Mouse (Mus musculus) ZHBTc4 (cell line): ENCODE measurements around the gene AI467606.
A peak's percentile ranks its signal among the peaks of the same experiment; 100 is the strongest.
"Not testable (repeated sequence)": the region's sequence is repeated elsewhere in the genome, so short reads cannot be mapped to it uniquely, and the experiment has no call there.

Experiments used
- DNase-seq: peaks from one replicate; pipeline ENCODE4 v3.0.0-alpha.2; 2011; ENCODE audit warnings: low read depth, low spot score

Gene AI467606

GRCm38 (mm10) chr7:127091114-127091896 lies at the start of gene AI467606:
Gene AI467606 (plus strand): TSS chr7:127091359.
- DNase-seq = peak; percentile 93

GRCm38 (mm10) chr7:127041851-127042672 lies 49.1 kb upstream of the AI467606 start, which contains the start of gene Kif22:
Gene Kif22 (minus strand): TSS chr7:127042471.
- peak; percentile 92 for DNase-seq

- DNase-seq = no peak
Measured at GRCm38 (mm10) chr7:127055026-127055585, 36.1 kb upstream of the AI467606 start.

- peak; percentile 45 for DNase-seq
Measured at GRCm38 (mm10) chr7:127065538-127065937, 25.6 kb upstream of the AI467606 start.

- DNase-seq = no peak
Measured at GRCm38 (mm10) chr7:127066317-127066716, 24.8 kb upstream of the AI467606 start.

- DNase-seq = no peak
Measured at GRCm38 (mm10) chr7:127070871-127071413, 20.2 kb upstream of the AI467606 start.

GRCm38 (mm10) chr7:127073221-127073620 lies 17.9 kb upstream of the AI467606 start:
- DNase-seq = no peak

- DNase-seq = no peak
Measured at GRCm38 (mm10) chr7:127076188-127076587, 15.0 kb upstream of the AI467606 start.

GRCm38 (mm10) chr7:127077692-127078091 lies 13.5 kb upstream of the AI467606 start:
- peak; percentile 30 for DNase-seq

- peak; percentile 24 for DNase-seq
Measured at GRCm38 (mm10) chr7:127080045-127080444, 11.1 kb upstream of the AI467606 start.

- no peak for DNase-seq
Measured at GRCm38 (mm10) chr7:127082271-127082670, 8.9 kb upstream of the AI467606 start.

GRCm38 (mm10) chr7:127082995-127083394 lies 8.2 kb upstream of the AI467606 start:
- peak; percentile 64 for DNase-seq

- no peak for DNase-seq
Measured at GRCm38 (mm10) chr7:127083689-127084088, 7.5 kb upstream of the AI467606 start.

GRCm38 (mm10) chr7:127084794-127085193 lies 6.4 kb upstream of the AI467606 start:
- no peak for DNase-seq

GRCm38 (mm10) chr7:127085751-127086150 lies 5.4 kb upstream of the AI467606 start:
- DNase-seq = not testable (repeated sequence)

- not testable (repeated sequence) for DNase-seq
Measured at GRCm38 (mm10) chr7:127087278-127088010, 3.7 kb upstream of the AI467606 start, which contains the start of gene Zg16. Gene Zg16 (minus strand): TSS chr7:127087328.

GRCm38 (mm10) chr7:127088083-127088482 lies 3.1 kb upstream of the AI467606 start:
- DNase-seq = no peak

- peak; percentile 76 for DNase-seq
Measured at GRCm38 (mm10) chr7:127088901-127089845, 2.0 kb upstream of the AI467606 start.

GRCm38 (mm10) chr7:127090154-127091113 lies 725 bp upstream of the AI467606 start:
- DNase-seq = peak; percentile 35
